Mouse (Mus musculus) embryonic facial prominence, embryonic 15.5 days (tissue): ENCODE measurements around the gene Ano6. TPM values are rescaled to one million over a fixed set of nuclear protein-coding genes. Genes with fewer than 3 reads are reported as not detected.

Experiments used
- ATAC-seq: fragments of 200-750 bp; cut with Nextera tagmentation; 2 replicates; pipeline ENCODE4 v1.8.0; 2017; ENCODE audit warnings: low read depth, moderate TSS enrichment; ENCODE audit not compliant: insufficient number of reproducible peaks, low FRiP score, low TSS enrichment
- H3K27ac ChIP-seq: fragments of 300-500 bp; sonication (generic); replicated peaks from 2 replicates; pipeline ENCODE4 v1.5.1; 2015; ENCODE audit warnings: mild to moderate bottlenecking, inconsistent platforms
- H3K27me3 ChIP-seq: fragments of 300-500 bp; sonication (generic); 2 replicates; pipeline ENCODE4 v1.6.1; 2015; ENCODE audit warnings: inconsistent platforms
- H3K36me3 ChIP-seq: fragments of 300-500 bp; sonication (generic); 2 replicates; pipeline ENCODE4 v1.6.1; 2015; ENCODE audit warnings: mild to moderate bottlenecking, inconsistent platforms
- H3K4me1 ChIP-seq: fragments of 300-500 bp; sonication (generic); 2 replicates; pipeline ENCODE4 v1.6.1; 2015; ENCODE audit warnings: inconsistent platforms
- H3K4me2 ChIP-seq: fragments of 300-500 bp; sonication (generic); replicated peaks from 2 replicates; pipeline ENCODE4 v1.6.1; 2015; ENCODE audit warnings: mild to moderate bottlenecking, inconsistent platforms
- H3K4me3 ChIP-seq: fragments of 300-500 bp; sonication (generic); replicated peaks from 2 replicates; pipeline ENCODE4 v1.5.1; 2015; ENCODE audit warnings: mild to moderate bottlenecking, inconsistent platforms
- H3K9ac ChIP-seq: fragments of 300-500 bp; sonication (generic); 2 replicates; pipeline ENCODE4 v1.6.1; 2015; ENCODE audit warnings: inconsistent platforms
- H3K9me3 ChIP-seq: fragments of 300-500 bp; sonication (generic); replicated peaks from 2 replicates; pipeline ENCODE4 v1.6.1; 2016; ENCODE audit warnings: inconsistent platforms
- WGBS: fragments of 180-500 bp; shearing (Covaris S2); methylation state at CpG from one replicate; pipeline ENCODE4 v1.1.7; 2015; 5-methylcytosine and 5-hydroxymethylcytosine counted together
- polyA plus RNA-seq: library from polyadenylated mRNA; unstranded; fragments of >200 nt; fragmentation: Nextera tagmentation; extraction: Ambion mirVana; gene quantifications from 2 replicates; pipeline ENCODE4 v1.2.1, GENCODE M21; 2015

The Ano6 gene
- polyA plus RNA-seq, 1 experiment from 2014 or later, result 51.5 TPM

GRCm38 (mm10) chr15:95799632-95800031 is 9.0 kb downstream of the Ano6 start:
- peaks cover 48% of the 10 kb centered on the region for H3K4me1 ChIP-seq
- no peak overlapping the region for H3K27ac ChIP-seq
- no peak overlapping the region for H3K4me2 ChIP-seq
- no peaks in the 10 kb centered on the region for H3K9me3 ChIP-seq
- H3K4me3 ChIP-seq, result no peak overlapping the region
- no peak for ATAC-seq
- 89% methylated on average over 5 of the region's 5 CpGs for WGBS
- H3K27me3 ChIP-seq, result no peaks in the 10 kb centered on the region
- H3K9ac ChIP-seq, result no peak overlapping the region
- H3K36me3 ChIP-seq, result peaks cover 13% of the 10 kb centered on the region; the same call in 1 of the 2 replicates

- no peak for ATAC-seq
- H3K4me2 ChIP-seq, result no peak overlapping the region
- peaks cover 13% of the 10 kb centered on the region; the same call in 1 of the 2 replicates for H3K36me3 ChIP-seq
- no peaks in the 10 kb centered on the region for H3K27me3 ChIP-seq
- H3K4me3 ChIP-seq, result no peak overlapping the region
- no peak overlapping the region for H3K9ac ChIP-seq
- no peak overlapping the region for H3K27ac ChIP-seq
- peaks cover 48% of the 10 kb centered on the region for H3K4me1 ChIP-seq
- no peaks in the 10 kb centered on the region for H3K9me3 ChIP-seq
These were observed 9.4 kb downstream of the Ano6 start for GRCm38 (mm10) chr15:95800051-95800450.

GRCm38 (mm10) chr15:95801261-95801979 is 10.8 kb downstream of the Ano6 start:
- Histone ChIP-seq H3K27ac (peak overlapping the region; percentile 55; the same call in 1 of the 2 replicates), H3K27me3 (no peaks in the 10 kb centered on the region), H3K4me2 (no peak overlapping the region), H3K4me1 (peaks cover 47% of the 10 kb centered on the region), H3K9ac (no peak overlapping the region), H3K9me3 (no peaks in the 10 kb centered on the region), H3K36me3 (peaks cover 13% of the 10 kb centered on the region; the same call in 1 of the 2 replicates), H3K4me3 (no peak overlapping the region)
- ATAC-seq, result no peak
- 75% methylated on average over 21 of the region's 21 CpGs for WGBS

- Histone ChIP-seq H3K36me3 (peaks cover 13% of the 10 kb centered on the region; the same call in 1 of the 2 replicates), H3K9ac (no peak overlapping the region), H3K4me1 (peaks cover 47% of the 10 kb centered on the region), H3K4me3 (no peak overlapping the region), H3K4me2 (no peak overlapping the region), H3K9me3 (no peaks in the 10 kb centered on the region), H3K27ac (peak overlapping the region; percentile 55), H3K27me3 (no peaks in the 10 kb centered on the region)
- WGBS, result 75% methylated on average over 6 of the region's 6 CpGs
- 0 out of 2 replicates have a peak, but pooled peaks have one; percentile 36 for ATAC-seq
These were observed 11.5 kb downstream of the Ano6 start for GRCm38 (mm10) chr15:95802140-95802539.

GRCm38 (mm10) chr15:95802762-95803161 is 12.1 kb downstream of the Ano6 start:
- Histone ChIP-seq H3K27ac (peak overlapping the region; percentile 55), H3K4me1 (peaks cover 41% of the 10 kb centered on the region), H3K4me2 (no peak overlapping the region), H3K4me3 (no peak overlapping the region), H3K9me3 (no peaks in the 10 kb centered on the region), H3K27me3 (no peaks in the 10 kb centered on the region), H3K36me3 (peaks cover 13% of the 10 kb centered on the region; the same call in 1 of the 2 replicates), H3K9ac (no peak overlapping the region)
- WGBS, result 65% methylated on average over 2 of the region's 2 CpGs
- ATAC-seq, result no peak

GRCm38 (mm10) chr15:95803484-95803883 is 12.8 kb downstream of the Ano6 start:
- Histone ChIP-seq H3K27ac (no peak overlapping the region), H3K9ac (no peak overlapping the region), H3K4me3 (no peak overlapping the region), H3K36me3 (peaks cover 12% of the 10 kb centered on the region; the same call in 1 of the 2 replicates), H3K4me1 (peaks cover 40% of the 10 kb centered on the region), H3K27me3 (no peaks in the 10 kb centered on the region), H3K9me3 (no peaks in the 10 kb centered on the region), H3K4me2 (no peak overlapping the region)
- 86% methylated on average over 3 of the region's 3 CpGs for WGBS
- ATAC-seq, result no peak

- Histone ChIP-seq H3K4me3 (no peak overlapping the region), H3K27ac (peak overlapping the region; percentile 79), H3K4me1 (peaks cover 40% of the 10 kb centered on the region), H3K9me3 (no peaks in the 10 kb centered on the region), H3K9ac (no peak overlapping the region), H3K27me3 (no peaks in the 10 kb centered on the region), H3K4me2 (peak overlapping the region; percentile 8; the same call in 1 of the 2 replicates), H3K36me3 (peaks cover 5% of the 10 kb centered on the region; the same call in 1 of the 2 replicates)
- peak; percentile 79 for ATAC-seq
- 8% methylated on average over 7 of the region's 7 CpGs for WGBS
These were observed 13.6 kb downstream of the Ano6 start for GRCm38 (mm10) chr15:95804255-95804654.

- H3K27me3 ChIP-seq, result no peaks in the 10 kb centered on the region
- H3K9ac ChIP-seq, result no peak overlapping the region
- H3K9me3 ChIP-seq, result no peaks in the 10 kb centered on the region
- no peak overlapping the region for H3K4me2 ChIP-seq
- H3K4me3 ChIP-seq, result no peak overlapping the region
- ATAC-seq, result no peak
- 47% methylated on average over 5 of the region's 5 CpGs for WGBS
- peaks cover 5% of the 10 kb centered on the region; the same call in 1 of the 2 replicates for H3K36me3 ChIP-seq
- peaks cover 40% of the 10 kb centered on the region for H3K4me1 ChIP-seq
- H3K27ac ChIP-seq, result peak overlapping the region; percentile 79
These were observed 14.4 kb downstream of the Ano6 start for GRCm38 (mm10) chr15:95805022-95805471.

GRCm38 (mm10) chr15:95807908-95808307 is 17.3 kb downstream of the Ano6 start:
- Histone ChIP-seq H3K4me2 (no peak overlapping the region), H3K9ac (no peak overlapping the region), H3K27me3 (no peaks in the 10 kb centered on the region), H3K9me3 (no peaks in the 10 kb centered on the region), H3K4me1 (peaks cover 22% of the 10 kb centered on the region), H3K4me3 (no peak overlapping the region), H3K27ac (no peak overlapping the region), H3K36me3 (peaks cover 11% of the 10 kb centered on the region)
- WGBS, result 75% methylated on average over 3 of the region's 3 CpGs
- no peak for ATAC-seq

GRCm38 (mm10) chr15:95810357-95810761 is 19.7 kb downstream of the Ano6 start:
- Histone ChIP-seq H3K4me2 (no peak overlapping the region), H3K4me3 (no peak overlapping the region), H3K9me3 (no peaks in the 10 kb centered on the region), H3K27me3 (no peaks in the 10 kb centered on the region), H3K36me3 (peaks cover 11% of the 10 kb centered on the region), H3K9ac (no peak overlapping the region), H3K4me1 (0 out of 2 replicates have a peak, but pooled peaks cover under 1% of the 10 kb centered on the region), H3K27ac (no peak overlapping the region)
- WGBS, result 84% methylated on average over 4 of the region's 4 CpGs
- no peak for ATAC-seq

- ATAC-seq, result no peak
- no peak overlapping the region for H3K4me2 ChIP-seq
- H3K9ac ChIP-seq, result no peak overlapping the region
- H3K9me3 ChIP-seq, result no peaks in the 10 kb centered on the region
- no peak overlapping the region for H3K4me3 ChIP-seq
- H3K4me1 ChIP-seq, result no peaks in the 10 kb centered on the region
- 93% methylated on average over 8 of the region's 8 CpGs for WGBS
- no peak overlapping the region for H3K27ac ChIP-seq
- H3K36me3 ChIP-seq, result peaks cover 11% of the 10 kb centered on the region
- H3K27me3 ChIP-seq, result no peaks in the 10 kb centered on the region
These were observed 22.4 kb downstream of the Ano6 start for GRCm38 (mm10) chr15:95812821-95813571.
